Mouse (Mus musculus): Measurements from ENCODE around the gene Arl2. TPM values are rescaled to one million over a fixed set of nuclear protein-coding genes. Genes with fewer than 3 reads are reported as not detected.
"Not testable (repeated sequence)": the region's sequence is repeated elsewhere in the genome, so short reads cannot be mapped to it uniquely, and the experiment has no call there.

The Arl2 gene
- polyA plus RNA-seq, 1 experiment from 2014 or later: 130 TPM

DNA sequence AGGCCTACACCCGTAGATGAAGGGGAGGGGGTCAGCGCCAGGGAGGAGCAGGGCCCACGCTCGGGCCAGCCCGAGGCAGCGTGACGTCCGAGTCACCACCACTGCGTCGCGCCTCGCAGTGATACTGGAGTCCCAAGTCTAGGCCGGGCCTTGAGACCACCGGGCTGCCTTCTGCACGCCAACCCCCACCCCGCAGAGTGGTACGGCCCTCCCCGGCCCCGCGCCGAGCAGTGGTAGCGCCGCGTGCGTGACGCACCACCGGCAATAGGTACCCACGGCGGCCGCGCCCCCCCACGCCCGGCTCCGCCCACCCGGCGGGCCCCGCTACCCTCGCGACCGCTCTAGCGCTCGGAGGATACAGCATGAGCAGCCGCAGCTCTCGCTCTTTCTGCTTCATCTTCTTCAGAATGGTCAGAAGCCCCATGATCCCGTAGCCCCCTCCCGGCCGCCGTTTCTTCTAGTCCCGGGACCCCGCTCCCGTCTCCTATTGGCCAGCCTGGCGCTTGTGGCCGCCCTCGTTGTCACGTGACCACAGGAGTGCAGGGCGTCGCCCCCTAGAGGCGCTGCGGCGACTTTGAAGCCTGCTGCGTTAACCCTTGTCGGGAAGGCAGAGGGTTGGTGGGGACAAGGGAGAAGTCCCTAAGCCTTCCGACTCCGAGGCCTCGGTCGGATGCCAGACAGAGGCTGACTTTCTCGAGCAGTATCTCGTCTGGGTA is 512 bp downstream of the Arl2 start, which contains the start of gene Batf2:
TSS of gene Batf2 (plus strand) at position 306 of the 716 bp plus-strand sequence.
- peak; percentile 97 for DNase-seq (ENCODE audit: low spot score)
- no peaks in the 10 kb centered on the region for H3K9me3 ChIP-seq
- under 1% methylated on average over 68 of the region's 68 CpGs for WGBS
- peaks cover 22% of the 10 kb centered on the region for H3K4me1 ChIP-seq (replicated peaks)
- H3K27me3 ChIP-seq (ENCODE audit: insufficient read depth, poor library complexity, severe bottlenecking): no peaks in the 10 kb centered on the region
- H3K27ac ChIP-seq: peak within 1 kb of the TSS; percentile 97
- peaks cover 29% of the 10 kb centered on the region for H3K36me3 ChIP-seq
- peak within 1 kb of the TSS; percentile 74 for H3K4me3 ChIP-seq

DNA sequence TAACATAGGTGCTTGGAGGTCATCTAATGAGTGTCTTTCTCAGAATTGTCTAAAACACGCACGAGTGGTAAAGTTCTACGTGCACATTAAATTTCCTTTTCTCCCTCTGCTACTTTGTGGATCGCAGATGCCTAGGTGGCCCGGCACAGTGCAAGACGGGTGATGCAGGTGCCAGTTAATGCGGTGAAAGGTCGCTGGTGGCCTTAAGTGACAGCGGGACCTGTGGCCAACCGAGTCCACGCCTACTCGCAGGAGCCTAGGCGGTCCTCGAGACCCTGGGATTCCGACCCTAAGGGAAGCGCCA is 1.0 kb downstream of the Arl2 start:
- Histone ChIP-seq H3K36me3 (peaks cover 34% of the 10 kb centered on the region), H3K27me3 (ENCODE audit: insufficient read depth, poor library complexity, severe bottlenecking) (no peaks in the 10 kb centered on the region), H3K4me3 (peak overlapping the region; percentile 74), H3K4me1 (replicated peaks) (peaks cover 22% of the 10 kb centered on the region), H3K9me3 (no peaks in the 10 kb centered on the region), H3K27ac (peak overlapping the region; percentile 97)
- WGBS: 11% methylated on average over 16 of the region's 16 CpGs
- DNase-seq (ENCODE audit: low spot score): no peak

DNA sequence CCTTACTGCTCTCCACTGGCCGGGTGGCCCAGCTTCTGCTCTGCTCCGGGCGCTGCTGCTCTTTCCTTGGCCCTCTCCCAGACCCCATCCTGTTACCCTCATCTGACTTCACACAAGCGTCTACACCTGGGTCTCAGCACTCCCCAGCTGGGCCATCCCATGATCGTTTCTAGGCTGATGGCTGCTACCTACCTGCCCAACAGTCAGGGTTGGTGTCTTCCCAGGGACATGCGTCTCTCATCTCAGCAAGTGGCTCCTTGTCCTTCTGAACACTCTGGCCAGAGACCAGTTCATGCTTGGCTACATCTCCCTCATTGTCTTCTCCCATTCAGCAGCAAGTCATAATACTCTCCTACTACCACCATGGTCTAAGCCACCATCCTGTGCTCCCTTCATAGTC is 1.6 kb downstream of the Arl2 start:
- no peaks in the 10 kb centered on the region for H3K9me3 ChIP-seq
- WGBS: 90% methylated on average over 6 of the region's 6 CpGs
- DNase-seq (ENCODE audit: low spot score): no peak
- H3K4me1 ChIP-seq (replicated peaks): peaks cover 22% of the 10 kb centered on the region
- H3K4me3 ChIP-seq: peak overlapping the region; percentile 74
- no peaks in the 10 kb centered on the region for H3K27me3 ChIP-seq (ENCODE audit: insufficient read depth, poor library complexity, severe bottlenecking)
- peaks cover 40% of the 10 kb centered on the region for H3K36me3 ChIP-seq
- peak overlapping the region; percentile 97 for H3K27ac ChIP-seq

DNA sequence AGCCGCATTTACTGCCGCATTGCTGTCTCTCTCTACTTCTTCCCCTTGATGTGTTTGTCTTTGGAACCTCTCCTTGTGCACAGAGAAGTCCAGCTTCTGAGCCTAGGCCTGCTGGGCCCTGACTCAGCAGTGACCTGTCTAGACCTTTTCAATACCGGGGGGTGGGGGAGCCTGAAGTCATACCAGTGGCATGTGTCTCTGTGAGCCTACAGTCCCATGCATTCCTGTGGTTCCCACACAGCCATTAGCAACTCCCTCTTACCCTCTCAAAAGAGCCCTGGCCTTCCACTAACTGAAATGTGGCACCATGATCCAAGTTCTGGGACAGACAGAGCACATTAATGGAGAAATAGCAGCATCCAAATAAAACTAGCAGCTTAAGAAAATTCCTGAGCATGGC is 5.0 kb downstream of the Arl2 start:
- Histone ChIP-seq H3K27me3 (ENCODE audit: insufficient read depth, poor library complexity, severe bottlenecking) (no peaks in the 10 kb centered on the region), H3K27ac (no peak overlapping the region), H3K36me3 (peaks cover 55% of the 10 kb centered on the region), H3K4me3 (no peak overlapping the region), H3K9me3 (no peaks in the 10 kb centered on the region), H3K4me1 (replicated peaks) (peaks cover 23% of the 10 kb centered on the region)
- WGBS: 83% methylated on average over 3 of the region's 3 CpGs
- DNase-seq (ENCODE audit: low spot score): no peak

DNA sequence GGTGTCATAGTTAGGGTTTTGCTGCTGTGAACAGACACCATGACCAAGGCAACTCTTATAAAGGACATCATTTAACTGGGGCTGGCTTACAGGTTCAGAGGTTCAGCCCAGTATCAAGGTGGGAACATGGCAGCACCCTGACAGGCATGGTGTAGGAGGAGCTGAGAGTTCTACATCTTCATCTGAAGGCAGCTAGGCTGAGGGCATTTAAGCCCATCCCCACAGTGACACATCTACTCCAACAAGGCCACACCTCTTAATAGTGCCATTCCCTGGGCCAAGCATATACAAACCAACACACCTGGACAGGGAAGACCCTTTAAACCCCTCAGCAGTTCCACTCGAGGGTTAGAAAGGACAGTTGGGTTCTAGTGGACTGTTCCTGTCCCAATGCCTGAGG is 8.2 kb downstream of the Arl2 start:
- 71% methylated on average over 1 of the region's 1 CpGs for WGBS
- H3K4me1 ChIP-seq (replicated peaks): peaks cover 14% of the 10 kb centered on the region; the same call in 1 of the 2 replicates

DNA sequence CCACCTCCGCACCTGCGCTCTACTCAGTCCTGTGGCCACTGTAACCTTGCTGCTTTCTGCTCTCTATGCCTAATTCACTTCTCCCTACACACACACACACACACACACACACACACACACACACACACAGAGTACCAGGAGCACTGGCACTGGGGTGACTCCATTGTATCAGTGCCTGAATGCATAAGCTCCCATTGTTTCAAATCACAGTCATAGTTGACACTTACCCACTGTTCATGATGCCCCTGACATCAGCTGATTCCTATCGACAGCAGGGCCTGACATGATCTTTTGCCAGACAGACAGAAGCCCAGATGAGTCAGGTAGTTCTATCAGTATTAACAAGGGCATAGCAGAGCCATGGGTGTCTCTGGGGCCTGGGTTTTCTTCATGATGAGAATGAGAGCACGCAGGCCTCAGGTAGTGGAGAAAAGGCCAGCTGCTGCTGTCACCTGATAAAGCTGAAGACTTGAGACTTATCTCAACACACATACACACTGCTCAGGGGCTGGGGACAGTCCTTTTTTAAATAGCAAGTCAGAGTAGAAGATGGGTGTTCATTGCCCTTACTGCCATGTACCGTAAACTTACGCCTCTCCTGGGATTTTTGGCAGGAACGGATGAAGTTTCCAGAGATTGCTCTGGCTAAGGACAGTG is 9.0 kb downstream of the Arl2 start:
- peak overlapping the region; percentile 37; the same call in 1 of the 2 replicates for H3K27ac ChIP-seq
- WGBS: 87% methylated on average over 7 of the region's 7 CpGs
- DNase-seq (ENCODE audit: low spot score): no peak

More for the DNA sequence above, 8.2 kb downstream of the Arl2 start:
- H3K9me3 ChIP-seq; H3K27ac ChIP-seq; H3K27me3 ChIP-seq (ENCODE audit: insufficient read depth, poor library complexity, severe bottlenecking); DNase-seq (ENCODE audit: low spot score); H3K4me3 ChIP-seq: not testable (repeated sequence)
- H3K36me3 ChIP-seq: peaks cover 50% of the 10 kb centered on the region

DNA sequence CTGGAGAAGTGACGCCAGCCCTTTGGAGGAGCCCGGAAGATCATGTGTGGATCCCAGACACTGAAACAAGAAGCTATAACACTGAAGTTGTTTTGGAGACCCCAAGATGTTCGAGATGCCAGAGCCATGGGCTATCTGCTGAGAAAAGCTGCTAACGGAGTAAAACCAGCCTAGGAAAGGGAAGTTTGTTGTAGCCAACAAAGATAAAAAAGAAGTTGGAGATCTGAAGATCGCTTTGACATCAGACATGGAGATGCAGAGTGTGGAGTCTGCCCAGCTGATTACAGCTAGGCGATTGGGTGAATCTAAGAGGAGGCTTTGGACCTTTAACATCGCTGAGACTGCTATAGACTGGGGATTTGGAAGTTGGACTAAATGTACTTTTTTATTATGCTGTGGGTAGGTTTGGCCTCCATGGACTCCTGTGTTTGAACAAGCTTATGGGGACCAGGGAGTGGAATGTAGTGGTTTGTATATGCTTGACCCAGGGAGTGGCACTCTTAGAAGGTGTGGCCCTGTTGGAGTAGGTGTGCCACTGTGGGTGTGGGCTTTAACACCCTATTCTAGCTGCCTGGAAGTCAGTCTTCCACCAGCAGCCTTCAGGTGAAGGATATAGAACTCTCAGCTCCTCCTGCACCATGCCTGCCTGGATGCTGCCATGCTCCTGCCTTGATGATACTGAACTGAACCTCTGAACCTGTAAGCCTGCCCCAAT is 10.8 kb downstream of the Arl2 start:
- not testable (repeated sequence) for H3K27me3 ChIP-seq (ENCODE audit: insufficient read depth, poor library complexity, severe bottlenecking); H3K4me3 ChIP-seq; DNase-seq (ENCODE audit: low spot score); H3K9me3 ChIP-seq; H3K27ac ChIP-seq
- peaks cover 18% of the 10 kb centered on the region for H3K4me1 ChIP-seq (replicated peaks)
- H3K36me3 ChIP-seq: peaks cover 24% of the 10 kb centered on the region
- WGBS: 81% methylated on average over 7 of the region's 7 CpGs

More for the DNA sequence above, 9.0 kb downstream of the Arl2 start:
- no peaks in the 10 kb centered on the region for H3K27me3 ChIP-seq (ENCODE audit: insufficient read depth, poor library complexity, severe bottlenecking)
- peaks cover 41% of the 10 kb centered on the region for H3K36me3 ChIP-seq
- H3K9me3 ChIP-seq: no peaks in the 10 kb centered on the region
- H3K4me3 ChIP-seq: no peak overlapping the region
- H3K4me1 ChIP-seq (replicated peaks): peaks cover 19% of the 10 kb centered on the region

DNA sequence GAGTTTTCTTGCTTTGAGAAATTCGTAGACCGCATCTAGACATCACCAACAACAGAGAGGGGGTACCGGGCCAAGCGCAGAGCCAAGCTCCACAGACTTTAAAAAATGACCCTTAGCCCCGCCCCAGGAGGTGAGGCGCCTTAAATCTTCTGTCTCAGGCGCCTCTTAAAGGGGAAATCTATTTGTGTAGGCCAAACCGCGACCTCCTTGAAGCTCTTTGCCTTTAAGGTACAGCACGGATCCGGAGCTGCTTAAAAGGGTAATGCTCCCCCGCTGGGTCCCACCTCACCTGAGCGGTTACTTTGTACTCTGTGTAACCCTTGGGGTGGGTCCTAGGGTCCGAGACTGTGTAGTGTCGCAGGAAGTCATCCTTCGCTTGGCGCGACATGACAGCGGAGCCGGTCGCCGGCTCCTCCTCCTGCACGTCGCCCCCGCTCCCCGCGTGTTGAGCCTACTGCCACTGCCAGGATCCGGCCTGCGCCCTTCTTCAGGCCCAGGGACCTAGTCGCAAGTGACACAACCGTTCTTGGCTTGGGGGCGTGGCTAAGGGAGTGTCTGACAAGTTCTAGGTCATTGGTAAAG is 13.5 kb downstream of the Arl2 start, which contains the start of gene Snx15:
TSS of gene Snx15 (minus strand) at position 545 of the 582 bp plus-strand sequence.
- peak within 1 kb of the TSS; percentile 89 for H3K27ac ChIP-seq
- peak within 1 kb of the TSS; percentile 60 for H3K4me3 ChIP-seq
- no peaks in the 10 kb centered on the region for H3K36me3 ChIP-seq
- no peaks in the 10 kb centered on the region for H3K27me3 ChIP-seq (ENCODE audit: insufficient read depth, poor library complexity, severe bottlenecking)
- WGBS: under 1% methylated on average over 32 of the region's 32 CpGs
- DNase-seq (ENCODE audit: low spot score): peak; percentile 93
- H3K4me1 ChIP-seq (replicated peaks): peaks cover 20% of the 10 kb centered on the region
- no peaks in the 10 kb centered on the region for H3K9me3 ChIP-seq

DNA sequence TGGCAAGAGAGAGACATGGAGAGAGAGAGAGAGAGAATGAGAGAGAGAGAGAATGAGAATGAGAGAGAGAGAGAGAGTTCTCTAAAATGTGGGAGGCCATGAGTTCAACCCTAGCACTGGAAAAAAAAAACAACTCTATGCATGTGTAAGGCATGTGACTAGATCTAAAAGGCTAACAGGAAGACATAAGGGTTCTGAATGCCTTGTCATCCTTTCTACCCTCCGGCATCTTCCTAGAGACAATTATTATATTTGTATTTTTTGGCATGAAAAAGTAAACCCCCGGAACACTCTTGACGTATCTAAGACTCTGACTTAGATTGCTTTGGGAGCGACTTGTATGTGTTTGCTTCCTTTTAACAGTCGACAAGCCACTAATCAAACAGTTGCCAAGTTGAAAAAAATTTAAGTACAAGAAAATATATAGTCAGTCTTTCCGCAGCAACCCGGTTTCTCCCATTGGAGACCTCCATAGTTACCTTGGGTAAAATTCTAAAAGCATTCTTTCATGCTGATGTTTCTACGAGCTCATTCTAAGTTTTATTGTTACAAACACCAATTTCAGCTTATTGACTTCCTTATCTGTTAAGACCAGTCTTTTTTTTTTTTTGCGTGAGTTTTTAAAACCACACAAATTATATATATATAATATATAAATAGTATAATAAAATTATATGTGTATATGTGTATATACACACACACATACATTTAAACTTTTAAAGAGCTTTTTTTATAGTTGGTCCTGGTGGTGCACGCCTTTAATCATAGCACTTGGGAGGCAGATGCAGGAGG is 14.4 kb downstream of the Arl2 start:
- WGBS: 75% methylated on average over 10 of the region's 10 CpGs
- Histone ChIP-seq H3K9me3 (no peaks in the 10 kb centered on the region), H3K4me1 (replicated peaks) (peaks cover 21% of the 10 kb centered on the region), H3K27ac (peak overlapping the region; percentile 89), H3K27me3 (ENCODE audit: insufficient read depth, poor library complexity, severe bottlenecking) (no peaks in the 10 kb centered on the region), H3K36me3 (no peaks in the 10 kb centered on the region), H3K4me3 (peak overlapping the region; percentile 60)
- no peak for DNase-seq (ENCODE audit: low spot score)

DNA sequence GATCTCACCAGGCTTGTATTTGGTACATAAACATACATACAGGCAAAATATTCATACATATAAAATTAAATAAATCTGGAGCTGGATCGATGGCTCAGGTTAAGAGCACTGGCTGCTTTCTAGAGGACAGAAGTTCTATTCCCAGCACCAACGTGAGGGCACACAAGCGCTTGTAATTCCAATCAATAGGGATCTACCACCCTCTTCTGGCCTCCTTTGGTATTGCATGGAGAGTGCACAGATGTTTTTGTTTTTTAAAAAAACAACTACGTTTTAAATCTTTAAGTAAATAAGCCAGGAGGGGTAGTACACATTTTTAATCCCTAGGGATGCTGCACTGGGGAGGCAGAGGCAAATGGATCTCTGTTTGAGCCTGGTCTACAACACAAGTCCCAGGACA is 15.1 kb downstream of the Arl2 start:
- Histone ChIP-seq H3K4me3 (no peak overlapping the region), H3K4me1 (replicated peaks) (peaks cover 28% of the 10 kb centered on the region), H3K27ac (no peak overlapping the region), H3K9me3 (no peaks in the 10 kb centered on the region), H3K27me3 (ENCODE audit: insufficient read depth, poor library complexity, severe bottlenecking) (no peaks in the 10 kb centered on the region), H3K36me3 (no peaks in the 10 kb centered on the region)
- peak; percentile 39 for DNase-seq (ENCODE audit: low spot score)
- WGBS: 26% methylated on average over 4 of the region's 4 CpGs

DNA sequence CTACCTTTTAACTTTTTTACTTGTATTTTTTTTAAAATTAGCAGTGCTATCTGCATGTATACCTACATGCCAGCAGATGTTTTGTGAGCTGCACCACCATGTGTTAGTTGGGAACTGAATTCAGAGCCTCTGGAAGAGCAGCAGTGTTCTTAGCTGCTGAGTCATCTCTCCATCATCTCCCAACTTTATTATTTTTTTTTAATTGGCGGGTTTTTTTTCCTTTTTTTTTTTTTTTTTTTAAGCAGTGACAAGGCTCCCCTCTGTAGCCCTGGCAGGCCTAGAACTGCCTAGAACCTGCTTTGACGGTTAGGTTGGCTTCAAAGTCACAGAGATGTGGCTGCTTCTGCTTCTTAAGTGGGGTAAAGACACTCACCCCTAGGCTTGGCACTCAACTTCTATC is 16.4 kb downstream of the Arl2 start:
- Histone ChIP-seq H3K4me1 (replicated peaks) (peaks cover 36% of the 10 kb centered on the region), H3K27ac (no peak overlapping the region), H3K27me3 (ENCODE audit: insufficient read depth, poor library complexity, severe bottlenecking) (no peaks in the 10 kb centered on the region), H3K4me3 (no peak overlapping the region), H3K9me3 (no peaks in the 10 kb centered on the region), H3K36me3 (no peaks in the 10 kb centered on the region)
- 80% methylated on average over 2 of the region's 2 CpGs for WGBS
- no peak for DNase-seq (ENCODE audit: low spot score)

DNA sequence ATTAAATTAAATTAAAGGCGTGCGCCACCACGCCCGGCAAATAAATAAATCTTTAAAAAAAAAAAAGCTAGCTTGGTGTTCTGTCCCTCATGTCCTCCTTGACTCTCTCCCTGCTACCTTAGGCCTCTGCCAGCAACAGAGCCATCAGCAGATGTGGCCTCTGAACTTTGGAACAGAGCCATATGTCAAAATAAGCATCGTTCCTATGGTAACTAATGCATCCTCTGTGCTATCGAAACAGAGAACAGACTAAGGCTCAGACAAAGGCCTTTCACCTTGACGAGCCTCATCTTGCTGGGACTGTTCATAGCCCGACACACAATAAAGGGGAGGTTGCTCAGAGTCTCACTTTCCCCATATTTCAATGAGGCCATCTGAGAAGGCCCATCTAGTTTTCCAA is 18.0 kb downstream of the Arl2 start:
- Histone ChIP-seq H3K9me3 (no peaks in the 10 kb centered on the region), H3K36me3 (no peaks in the 10 kb centered on the region), H3K4me3 (no peak overlapping the region), H3K27ac (peak overlapping the region; percentile 57; the same call in 1 of the 2 replicates), H3K4me1 (replicated peaks) (peaks cover 46% of the 10 kb centered on the region), H3K27me3 (ENCODE audit: insufficient read depth, poor library complexity, severe bottlenecking) (no peaks in the 10 kb centered on the region)
- WGBS: 72% methylated on average over 8 of the region's 8 CpGs
- peak; percentile 18 for DNase-seq (ENCODE audit: low spot score)
